Mouse (Mus musculus): ENCODE measurements around the gene Fam104a.

The Fam104a gene

DNA sequence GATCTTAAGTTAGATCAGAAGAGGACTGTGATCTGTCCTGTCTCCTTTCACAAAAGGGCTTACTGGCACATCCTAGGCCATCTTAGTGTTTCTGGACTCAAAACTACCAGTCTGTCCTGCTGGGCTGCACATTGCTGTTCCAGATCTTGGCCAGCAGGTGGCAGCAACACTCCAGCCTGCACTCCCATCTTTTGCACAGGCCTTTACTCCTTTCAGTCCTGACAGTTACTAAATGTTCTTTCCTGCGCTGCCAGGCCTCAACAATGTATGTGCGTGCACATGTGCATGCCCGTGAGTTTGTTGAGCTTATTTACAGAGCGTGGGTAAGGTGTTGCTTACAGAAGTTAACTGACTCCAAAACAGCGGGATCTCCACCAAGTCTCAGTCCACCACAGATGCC is 19.8 kb upstream of the Fam104a start:
- DNase-seq (ENCODE audit: extremely low spot score, low spot score): peak; percentile 83

DNA sequence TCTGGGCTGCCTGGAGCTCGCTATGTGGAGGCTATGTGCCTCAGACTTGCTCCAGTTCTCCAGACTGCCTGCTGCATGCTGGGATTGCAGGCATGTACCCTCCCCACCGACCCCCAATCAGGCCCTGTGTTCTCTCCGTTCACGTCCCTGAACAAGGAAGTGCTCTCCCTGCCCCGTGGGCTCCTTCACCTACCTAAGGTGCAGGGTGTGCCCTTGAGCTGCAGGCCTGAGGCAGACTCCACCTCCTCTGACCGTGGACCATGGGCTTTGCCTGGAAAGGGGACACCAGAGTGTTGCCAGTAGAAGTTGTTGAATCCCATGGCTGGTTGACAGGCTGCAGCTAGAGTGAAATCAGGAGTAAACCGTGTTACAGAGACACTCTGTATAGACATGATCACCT is 15.7 kb upstream of the Fam104a start:
- DNase-seq (ENCODE audit: extremely low spot score, low spot score): no peak

GRCm38 (mm10) chr11:113698013-113698545 is 14.1 kb upstream of the Fam104a start:
- no peak for DNase-seq (ENCODE audit: extremely low spot score, low spot score)

DNA sequence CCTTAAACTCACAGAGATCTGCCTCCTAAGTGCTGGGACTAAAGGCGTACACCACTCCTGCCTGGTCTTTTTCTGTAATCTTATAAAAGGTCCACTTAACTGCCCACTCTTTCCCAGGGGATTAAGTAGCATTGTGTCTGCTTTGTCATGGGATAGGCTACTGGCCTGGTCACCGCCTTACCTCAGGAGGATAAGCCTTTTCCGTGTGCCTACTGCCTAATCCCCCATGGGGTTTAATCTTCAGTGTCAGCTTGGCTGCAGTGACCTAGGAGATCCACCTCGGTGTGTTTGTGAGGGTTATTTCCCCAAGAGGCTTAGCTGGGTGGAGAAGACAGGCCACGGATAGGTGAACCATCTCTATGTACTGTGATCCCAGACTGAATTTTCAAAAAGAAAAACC is 13.6 kb upstream of the Fam104a start:
- DNase-seq (ENCODE audit: extremely low spot score, low spot score): no peak

- no peak for DNase-seq (ENCODE audit: extremely low spot score, low spot score)
Measured at GRCm38 (mm10) chr11:113691851-113692250, 7.9 kb upstream of the Fam104a start.

- DNase-seq (ENCODE audit: extremely low spot score, low spot score): no peak
Measured at GRCm38 (mm10) chr11:113691318-113691717, 7.4 kb upstream of the Fam104a start.

DNA sequence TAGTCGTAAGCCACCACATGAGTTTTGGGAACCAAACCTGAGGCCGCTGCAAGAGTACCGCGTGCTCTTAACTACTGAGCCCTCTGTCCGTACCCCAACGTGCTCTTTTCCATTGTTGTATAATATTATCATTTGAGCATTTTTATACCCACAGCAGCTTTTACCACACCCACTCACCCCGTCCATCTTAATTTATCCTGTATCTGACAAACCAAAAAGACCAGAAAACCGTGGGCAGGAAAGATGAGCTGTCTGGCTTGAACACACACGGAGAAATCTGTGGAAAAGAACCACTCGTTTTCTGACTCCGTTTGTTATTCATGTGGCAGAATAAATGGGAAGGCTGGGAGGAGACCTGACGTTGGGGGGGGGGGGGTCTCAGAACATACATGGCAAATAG is 6.6 kb upstream of the Fam104a start:
- DNase-seq (ENCODE audit: extremely low spot score, low spot score): no peak

- no peak for DNase-seq (ENCODE audit: extremely low spot score, low spot score)
Measured at GRCm38 (mm10) chr11:113687031-113687430, 3.1 kb upstream of the Fam104a start.

DNA sequence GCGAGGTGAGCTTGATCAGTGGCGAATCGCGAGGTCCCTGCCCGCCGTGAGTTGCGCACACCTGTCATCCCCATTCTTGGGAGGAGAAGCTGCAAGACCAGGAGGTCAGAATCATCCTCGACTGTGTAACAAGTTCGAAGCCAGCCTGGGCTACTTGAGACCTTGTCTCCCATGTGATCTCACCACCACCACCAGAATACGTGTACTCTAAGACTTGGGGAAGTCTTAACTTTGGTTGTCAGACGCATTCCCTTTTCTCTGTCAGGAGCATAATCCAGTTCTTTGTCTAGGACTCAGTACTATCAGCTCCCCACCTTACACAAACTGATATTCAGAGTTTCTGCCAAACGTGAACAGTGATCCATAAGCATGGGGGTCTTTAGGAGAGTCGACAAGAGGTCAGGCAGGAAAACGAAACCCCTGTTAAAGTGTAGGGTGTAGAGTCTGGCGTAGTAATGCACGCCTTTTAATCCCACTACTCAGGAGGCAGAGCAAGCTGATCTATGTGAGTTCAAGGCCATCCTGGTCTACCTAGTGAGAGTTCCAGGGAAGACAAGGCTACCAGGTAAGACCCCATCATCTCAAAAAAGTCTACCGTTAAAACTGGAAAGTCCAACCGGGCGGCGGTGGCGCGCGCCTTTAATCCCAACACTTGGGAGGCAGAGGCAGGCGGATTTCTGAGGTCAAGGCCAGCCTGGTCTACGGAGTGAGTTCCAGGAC is 912 bp upstream of the Fam104a start:
- no peak for DNase-seq (ENCODE audit: extremely low spot score, low spot score)

- DNase-seq (ENCODE audit: extremely low spot score, low spot score): no peak
Measured at GRCm38 (mm10) chr11:113683627-113683956, 363 bp downstream of the Fam104a start.

GRCm38 (mm10) chr11:113682897-113683626 is 893 bp downstream of the Fam104a start:
- peak; percentile 75 for DNase-seq (ENCODE audit: extremely low spot score, low spot score)

- no peak for DNase-seq (ENCODE audit: extremely low spot score, low spot score)
Measured at GRCm38 (mm10) chr11:113681979-113682378, 2.0 kb downstream of the Fam104a start.

GRCm38 (mm10) chr11:113680954-113681353 is 3.0 kb downstream of the Fam104a start:
- DNase-seq (ENCODE audit: extremely low spot score, low spot score): no peak

- DNase-seq (ENCODE audit: extremely low spot score, low spot score): no peak
Measured at GRCm38 (mm10) chr11:113678373-113678772, 5.6 kb downstream of the Fam104a start.

DNA sequence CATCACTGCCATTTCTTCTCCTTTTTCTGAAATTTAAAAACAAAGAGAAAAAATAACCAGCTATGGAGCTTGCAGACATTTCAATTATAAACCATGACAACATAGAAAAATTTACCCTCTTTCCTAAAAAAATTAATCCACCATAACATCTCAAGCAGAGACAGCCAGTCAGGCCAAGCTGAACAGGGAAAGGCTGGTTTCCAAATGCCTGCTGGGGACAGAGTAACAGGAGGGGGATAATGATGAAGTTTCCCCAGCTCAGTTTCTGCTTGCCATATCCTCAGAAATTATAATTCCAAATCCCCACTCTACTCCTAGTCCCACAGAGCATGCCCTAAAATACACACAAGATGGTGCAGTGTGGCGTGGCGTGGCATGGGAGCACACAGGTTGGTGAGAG is 6.6 kb downstream of the Fam104a start:
- DNase-seq (ENCODE audit: extremely low spot score, low spot score): no peak

- no peak for DNase-seq (ENCODE audit: extremely low spot score, low spot score)
Measured at GRCm38 (mm10) chr11:113676847-113677246, 7.1 kb downstream of the Fam104a start.

DNA sequence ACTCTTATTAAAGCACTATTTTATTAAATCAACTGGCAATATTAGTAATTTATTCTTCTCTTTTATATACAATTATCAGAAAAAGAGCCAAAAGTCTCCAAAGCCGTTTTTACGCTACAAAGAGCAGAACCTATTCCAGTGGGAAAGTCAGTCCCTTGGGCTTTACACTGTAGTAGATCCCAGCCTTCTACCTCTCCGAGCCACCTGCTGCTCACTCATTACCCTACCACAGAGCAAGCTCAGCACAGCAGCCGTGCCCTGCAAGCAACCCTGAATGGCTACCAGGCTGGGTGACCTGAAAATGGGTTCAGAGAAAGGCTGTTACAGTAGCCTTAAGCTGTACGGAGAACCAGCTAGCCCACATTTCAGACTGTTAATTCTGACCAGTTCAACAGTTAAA is 9.4 kb downstream of the Fam104a start:
- no peak for DNase-seq (ENCODE audit: extremely low spot score, low spot score)

DNA sequence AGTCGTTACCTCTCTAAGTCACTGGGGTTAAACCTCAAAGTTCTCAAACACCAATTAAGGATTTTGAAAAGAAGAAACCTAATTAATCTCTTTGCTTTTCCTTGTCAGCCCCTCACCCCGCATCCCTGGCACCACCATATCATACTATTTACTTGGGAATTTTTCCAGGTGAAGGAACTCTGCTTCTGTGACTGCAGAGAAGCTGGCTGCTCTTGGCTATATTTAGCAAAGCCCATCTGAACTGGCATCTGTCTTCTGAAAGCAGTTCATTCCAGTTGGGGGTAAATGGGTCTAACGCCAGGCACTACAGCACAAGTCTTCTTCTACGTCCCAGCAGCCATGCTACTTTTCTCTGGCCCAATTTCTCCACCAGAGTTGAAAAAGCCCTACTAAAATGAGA is 10.3 kb downstream of the Fam104a start:
- no peak for DNase-seq (ENCODE audit: extremely low spot score, low spot score)

GRCm38 (mm10) chr11:113669711-113670110 is 14.2 kb downstream of the Fam104a start:
- no peak for DNase-seq (ENCODE audit: extremely low spot score, low spot score)

DNA sequence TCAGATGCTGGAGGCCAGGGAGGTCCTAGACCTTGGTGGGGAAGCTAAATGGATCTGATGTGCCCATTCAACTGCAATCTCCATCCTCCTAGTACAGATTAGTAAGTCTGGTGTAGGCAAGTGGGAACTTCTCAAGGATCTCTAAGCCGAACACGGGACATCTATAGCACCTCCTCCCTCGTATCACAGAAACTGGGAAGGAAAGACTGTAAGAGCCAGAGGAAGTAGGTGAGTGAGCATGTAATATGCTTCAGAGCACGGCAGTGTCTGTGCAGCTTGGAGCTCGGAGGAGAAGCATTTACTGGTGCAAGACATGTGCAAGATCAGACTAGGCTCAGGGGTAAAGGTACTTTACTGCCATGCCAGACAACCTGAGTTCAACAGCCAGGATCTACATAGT is 15.1 kb downstream of the Fam104a start:
- no peak for DNase-seq (ENCODE audit: extremely low spot score, low spot score)

DNA sequence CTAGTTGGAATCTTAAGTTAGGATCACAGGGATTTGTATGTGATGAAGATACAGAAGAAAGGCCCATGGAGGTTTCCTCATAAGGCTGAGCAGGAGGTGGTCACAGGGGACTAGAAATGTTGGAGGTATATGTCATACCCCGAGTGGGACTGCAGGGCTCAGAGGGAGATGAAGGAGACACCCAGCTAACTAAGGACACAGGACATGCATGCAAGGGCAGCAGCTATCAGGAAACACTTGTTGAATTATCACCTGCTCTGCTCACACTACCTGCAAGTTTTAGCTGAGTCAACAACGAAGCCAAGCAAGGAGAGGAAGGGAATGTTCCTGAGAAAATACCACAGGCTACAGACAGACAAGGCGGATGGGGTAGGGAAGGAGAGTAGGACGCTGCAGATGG is 16.3 kb downstream of the Fam104a start:
- DNase-seq (ENCODE audit: extremely low spot score, low spot score): no peak

- DNase-seq (ENCODE audit: extremely low spot score, low spot score): no peak
Measured at GRCm38 (mm10) chr11:113667122-113667521, 16.8 kb downstream of the Fam104a start.

- no peak for DNase-seq (ENCODE audit: extremely low spot score, low spot score)
Measured at GRCm38 (mm10) chr11:113666648-113667047, 17.3 kb downstream of the Fam104a start.

Data from neural tube, embryonic 10.5 days (tissue).